Mouse (Mus musculus) lung, adult 2 months (tissue): ENCODE data around the gene Elp5.

Experiments
- CTCF ChIP-seq: fragments of 200-500 bp; IDR thresholded peaks from 2 replicates; pipeline ENCODE4 v1.5.1; 2011; ENCODE audit warnings: mild to moderate bottlenecking, low read length, control low read depth; ENCODE audit not compliant: insufficient read depth
- POLR2A ChIP-seq: fragments of 200-500 bp; IDR thresholded peaks from 2 replicates; pipeline ENCODE4 v1.6.1; 2011; ENCODE audit warnings: low read depth, mild to moderate bottlenecking, control low read depth, low read length, borderline replicate concordance; ENCODE audit errors: extremely low read depth

- TF ChIP-seq POLR2A (no peak), CTCF (no peak)
These were observed 2.5 kb downstream of the Elp5 start for GRCm38 (mm10) chr11:69979827-69980195.
